Mouse (Mus musculus) megakaryocyte, embryonic 14.5 days (primary cell): ENCODE results near the gene Vtn. TPM values are rescaled to one million over a fixed set of nuclear protein-coding genes. Genes with fewer than 3 reads are reported as not detected.
A peak's percentile ranks its signal among the peaks of the same experiment; 100 is the strongest.

Experiments used
- H3K27me3 ChIP-seq: replicated peaks from 2 replicates; pipeline ENCODE3; 2012; ENCODE audit warnings: inconsistent platforms
- H3K36me3 ChIP-seq: replicated peaks from 2 replicates; pipeline ENCODE3; 2012; ENCODE audit warnings: low read length, inconsistent platforms, mixed read lengths
- H3K4me1 ChIP-seq: 2 replicates; pipeline ENCODE4 v1.6.1; 2012; ENCODE audit warnings: inconsistent platforms
- H3K4me3 ChIP-seq: replicated peaks from 2 replicates; pipeline ENCODE3; 2012; ENCODE audit warnings: moderate library complexity, mild to moderate bottlenecking, inconsistent platforms
- H3K9me3 ChIP-seq: 2 replicates; pipeline ENCODE4 v1.6.1; 2012; ENCODE audit warnings: inconsistent platforms
- FLI1 ChIP-seq: IDR thresholded peaks from 2 replicates; pipeline ENCODE4 v1.6.1; 2012; ENCODE audit warnings: low read length, inconsistent platforms, mixed read lengths
- GATA1 ChIP-seq: IDR thresholded peaks from 3 replicates; pipeline ENCODE4 v1.6.1; 2012; ENCODE audit warnings: mixed read lengths, low read length, inconsistent platforms, borderline replicate concordance
- polyA plus RNA-seq: library from polyadenylated mRNA; stranded (reverse); fragments of >175 nt; gene quantifications from 2 replicates; pipeline ENCODE4 v1.2.3, GENCODE M21; 2012; ENCODE audit warnings: low replicate concordance; ENCODE audit not compliant: insufficient read depth

Gene Vtn
- not detected in 2 replicates for polyA plus RNA-seq

DNA sequence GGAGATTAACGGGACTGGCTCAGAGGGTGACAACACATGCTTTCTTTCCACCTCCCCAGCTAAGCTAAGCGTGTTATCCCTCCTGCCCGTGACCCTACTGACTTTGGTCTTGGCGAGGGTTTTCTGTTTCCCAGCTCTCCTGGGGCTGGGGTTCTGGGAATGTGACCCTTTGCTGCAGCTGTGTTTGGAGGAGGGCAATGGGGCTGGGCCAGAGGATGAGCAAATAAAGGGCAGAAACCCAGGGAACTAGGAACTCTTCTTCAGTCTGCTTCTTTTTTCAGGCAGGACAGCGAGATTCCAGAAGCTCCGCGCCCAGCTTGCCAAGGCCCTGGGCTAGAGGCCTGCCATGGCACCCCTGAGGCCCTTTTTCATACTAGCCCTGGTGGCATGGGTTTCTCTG, at the start of gene Vtn:
Vtn (plus strand) TSS at position 88 of the 400 bp plus-strand sequence.
- Histone ChIP-seq H3K9me3 (0 out of 2 replicates have a peak, but pooled peaks cover 7% of the 10 kb centered on the region), H3K36me3 (no peaks in the 10 kb centered on the region), H3K27me3 (peaks cover 87% of the 10 kb centered on the region), H3K4me3 (peak within 1 kb of the TSS; percentile 90), H3K4me1 (peaks cover 25% of the 10 kb centered on the region)
- no peak for TF ChIP-seq GATA1

DNA sequence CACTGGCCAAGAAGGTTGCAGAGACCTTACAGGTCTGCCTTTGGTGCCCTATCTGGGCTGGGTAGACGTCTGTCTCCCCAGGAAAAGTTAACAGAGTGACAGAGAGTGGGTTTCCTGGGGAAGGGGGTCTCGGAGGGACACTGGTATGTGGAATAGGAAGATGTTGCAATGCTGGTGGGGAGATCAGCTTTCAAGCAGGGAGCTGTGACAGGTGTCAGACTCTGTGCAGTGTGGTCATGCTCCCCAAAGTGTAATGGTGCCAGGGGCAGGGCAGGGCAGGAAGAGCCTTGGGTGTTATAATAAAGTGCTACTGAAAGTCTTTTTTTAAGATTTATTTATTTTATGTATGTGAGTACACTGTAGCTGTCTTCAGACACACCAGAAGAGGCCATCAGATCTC, 48.6 kb upstream of the Vtn start:
- TF ChIP-seq GATA1: no peak
- TF ChIP-seq FLI1: no peak
- no peaks in the 10 kb centered on the region for H3K36me3 ChIP-seq
- H3K4me3 ChIP-seq: no peak overlapping the region
- no peaks in the 10 kb centered on the region for H3K9me3 ChIP-seq
- peaks cover 22% of the 10 kb centered on the region for H3K4me1 ChIP-seq
- H3K27me3 ChIP-seq: peaks cover 33% of the 10 kb centered on the region

DNA sequence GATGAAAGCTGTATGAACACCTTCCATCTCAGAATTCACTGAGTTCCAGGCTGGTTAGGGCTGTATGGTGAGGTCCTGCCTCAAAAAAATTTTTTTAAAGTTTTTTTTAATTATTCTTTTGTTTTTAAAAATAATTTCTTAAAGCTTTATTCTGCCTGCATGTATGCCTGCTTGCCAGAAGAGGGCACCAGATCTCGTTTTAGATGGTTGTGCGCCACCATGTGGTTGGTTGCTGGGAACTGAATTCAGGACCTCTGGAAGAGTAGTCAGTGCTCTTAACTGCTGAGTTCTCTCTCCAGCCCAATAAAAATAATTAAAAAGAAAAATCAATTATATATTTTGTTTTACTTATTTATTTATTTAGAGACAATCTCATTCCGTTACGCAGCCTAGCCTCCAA, 45.2 kb upstream of the Vtn start:
- TF ChIP-seq FLI1 (no peak), GATA1 (no peak)
- Histone ChIP-seq H3K27me3 (peaks cover 39% of the 10 kb centered on the region), H3K4me3 (no peak overlapping the region)

DNA sequence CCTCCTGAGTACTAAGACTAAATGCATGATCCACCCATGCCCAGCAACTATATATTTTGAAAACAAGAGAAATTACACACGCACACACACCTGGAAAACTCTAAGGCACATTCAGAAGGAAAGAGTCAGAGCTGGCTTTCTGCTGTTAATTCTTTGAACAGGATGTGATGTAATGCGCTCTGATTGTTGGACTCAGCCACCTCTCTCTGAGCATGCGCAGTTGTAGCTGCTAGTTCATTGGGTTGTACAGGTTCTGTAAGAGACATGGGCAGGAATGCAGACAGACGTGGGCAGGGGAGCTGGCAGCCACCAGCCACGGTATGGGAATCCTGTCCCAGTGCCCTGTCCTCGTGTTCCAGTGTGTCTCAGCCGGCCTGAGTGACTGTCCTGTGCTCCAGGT, 44.6 kb upstream of the Vtn start:
- H3K9me3 ChIP-seq: no peaks in the 10 kb centered on the region
- H3K27me3 ChIP-seq: peaks cover 41% of the 10 kb centered on the region
- H3K4me1 ChIP-seq: peaks cover 16% of the 10 kb centered on the region
- peak overlapping the region; percentile 5 for H3K4me3 ChIP-seq
- TF ChIP-seq FLI1 (no peak), GATA1 (no peak)
- no peaks in the 10 kb centered on the region for H3K36me3 ChIP-seq

More for the DNA sequence above, 45.2 kb upstream of the Vtn start:
- H3K9me3 ChIP-seq: no peaks in the 10 kb centered on the region
- no peaks in the 10 kb centered on the region for H3K36me3 ChIP-seq
- H3K4me1 ChIP-seq: peaks cover 16% of the 10 kb centered on the region

DNA sequence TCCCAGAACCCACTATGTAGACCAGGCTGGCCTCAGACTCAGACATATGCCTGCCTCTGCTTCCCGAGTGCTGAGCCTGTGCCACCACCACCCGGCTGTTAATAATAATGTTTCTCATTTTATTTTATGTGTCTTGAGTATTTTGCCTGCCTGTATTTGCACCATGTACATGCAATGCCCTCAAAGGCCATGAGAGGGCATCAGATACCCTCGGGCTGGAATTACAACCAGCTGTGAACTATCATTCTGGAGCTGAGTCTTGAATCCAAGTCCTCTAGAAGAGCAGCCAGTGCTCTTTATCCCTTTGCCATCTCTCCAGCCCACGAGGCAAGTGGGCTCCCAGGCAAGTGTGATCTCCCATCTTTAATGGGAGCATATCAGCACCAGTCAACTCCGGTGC, 43.6 kb upstream of the Vtn start:
- Histone ChIP-seq H3K27me3 (peaks cover 35% of the 10 kb centered on the region), H3K9me3 (no peaks in the 10 kb centered on the region), H3K36me3 (no peaks in the 10 kb centered on the region), H3K4me1 (peaks cover 13% of the 10 kb centered on the region), H3K4me3 (no peak overlapping the region)
- TF ChIP-seq GATA1: no peak
- no peak for TF ChIP-seq FLI1

DNA sequence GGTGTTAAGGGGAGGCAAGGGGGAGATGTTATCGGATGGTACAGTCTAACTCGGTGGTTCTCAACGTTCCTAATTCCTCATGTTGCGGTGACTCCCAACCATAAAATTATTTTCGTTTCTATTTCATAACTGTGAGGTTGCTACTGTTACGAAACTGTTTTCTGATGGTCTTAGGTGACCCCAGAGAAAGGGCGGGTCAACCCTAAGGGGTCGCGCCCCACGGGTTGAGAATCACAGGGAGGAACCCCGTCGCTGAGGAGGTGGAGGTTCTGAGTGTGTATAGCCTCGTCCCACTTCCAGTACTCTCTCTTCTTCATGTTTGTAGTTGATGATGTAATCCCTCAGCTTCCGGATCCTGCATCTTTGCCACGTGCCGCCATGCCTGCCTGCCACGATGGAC, 40.2 kb upstream of the Vtn start:
- TF ChIP-seq GATA1: no peak

DNA sequence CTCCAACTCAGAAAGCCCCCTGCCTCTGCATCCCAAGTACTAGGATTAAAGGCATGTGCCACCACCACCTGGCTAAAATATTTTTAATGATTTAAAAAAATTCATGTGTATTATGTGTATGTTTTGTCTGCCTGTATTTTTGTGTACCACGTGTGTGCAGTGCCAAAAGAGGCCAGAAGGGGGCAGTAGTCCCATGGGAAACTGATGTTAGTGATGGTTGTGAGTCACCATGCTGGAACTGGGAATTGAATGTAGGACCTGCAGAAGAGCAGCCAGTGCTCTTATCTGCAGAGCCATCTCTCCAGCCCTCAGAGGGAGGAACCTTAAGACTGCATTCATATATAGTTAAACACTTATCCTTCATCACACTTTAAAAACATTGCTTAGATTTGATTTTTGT, 37.0 kb upstream of the Vtn start:
- peaks cover 8% of the 10 kb centered on the region for H3K9me3 ChIP-seq
- no peak overlapping the region for H3K4me3 ChIP-seq
- H3K36me3 ChIP-seq: no peaks in the 10 kb centered on the region
- H3K4me1 ChIP-seq: peaks cover 37% of the 10 kb centered on the region
- TF ChIP-seq FLI1 (no peak), GATA1 (no peak)
- H3K27me3 ChIP-seq: peaks cover 35% of the 10 kb centered on the region

More for the DNA sequence above, 40.2 kb upstream of the Vtn start:
- Histone ChIP-seq H3K27me3 (peaks cover 24% of the 10 kb centered on the region), H3K4me3 (no peak overlapping the region), H3K9me3 (peaks cover 8% of the 10 kb centered on the region), H3K36me3 (no peaks in the 10 kb centered on the region), H3K4me1 (peaks cover 17% of the 10 kb centered on the region)

DNA sequence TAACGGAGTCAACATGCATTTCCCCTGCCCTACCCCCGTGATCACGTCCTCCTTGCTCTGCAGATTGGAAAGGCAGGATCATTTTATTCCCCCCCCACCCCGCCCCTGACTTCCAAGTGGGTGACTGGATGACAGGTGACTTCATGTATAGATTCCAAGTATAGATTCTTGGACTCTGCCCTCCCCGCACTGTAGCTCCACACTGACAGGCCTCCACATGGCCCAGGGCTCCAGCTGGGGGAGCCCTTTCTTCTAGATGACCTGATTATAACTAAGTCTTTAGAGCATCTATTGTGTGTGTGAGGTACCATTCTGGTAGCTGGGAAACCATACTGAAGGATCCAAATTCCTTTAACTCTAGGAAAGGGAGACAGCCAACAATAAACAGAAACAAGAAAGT, 36.2 kb upstream of the Vtn start:
- H3K36me3 ChIP-seq: no peaks in the 10 kb centered on the region
- no peak overlapping the region for H3K4me3 ChIP-seq
- peaks cover 8% of the 10 kb centered on the region for H3K9me3 ChIP-seq

DNA sequence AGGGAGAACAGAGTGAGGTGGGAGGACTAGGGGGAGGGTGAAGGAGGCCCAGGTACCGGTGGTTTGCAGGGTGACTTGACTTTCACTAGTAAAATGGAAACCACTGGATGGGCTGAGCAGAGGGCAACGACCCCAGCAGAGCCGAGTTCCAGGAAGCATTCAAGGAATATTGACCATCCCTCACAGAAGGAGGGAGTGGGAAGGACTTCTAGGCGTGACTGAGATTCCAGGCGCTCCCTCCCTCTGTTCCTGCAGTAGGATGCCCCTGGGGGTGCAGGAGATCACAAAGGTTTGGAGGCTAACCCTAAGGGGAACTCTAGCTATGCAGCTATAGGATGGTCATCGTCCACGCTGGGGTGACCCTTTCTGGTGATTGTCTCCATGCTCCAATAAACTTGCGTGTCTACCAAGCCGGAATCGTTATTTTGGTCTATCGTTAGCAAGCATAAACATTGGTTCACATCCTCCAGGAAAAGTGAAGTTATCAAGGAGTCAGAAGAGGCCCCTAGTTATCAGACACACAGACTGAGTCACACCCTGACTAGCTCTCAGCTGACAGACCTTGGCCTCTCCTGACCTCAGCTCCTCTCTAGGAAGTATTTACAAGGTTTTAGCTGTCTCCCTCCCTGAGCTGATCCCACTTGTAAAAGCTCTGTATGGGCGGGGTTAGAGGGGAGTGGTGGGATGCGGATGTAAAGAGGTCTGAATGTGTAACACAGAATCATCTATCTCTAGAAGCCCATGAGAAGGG, 35.4 kb upstream of the Vtn start:
- Histone ChIP-seq H3K27me3 (peaks cover 47% of the 10 kb centered on the region), H3K9me3 (peaks cover 8% of the 10 kb centered on the region), H3K36me3 (no peaks in the 10 kb centered on the region), H3K4me3 (no peak overlapping the region), H3K4me1 (peaks cover 47% of the 10 kb centered on the region)
- no peak for TF ChIP-seq FLI1
- TF ChIP-seq GATA1: no peak

More for the DNA sequence above, 36.2 kb upstream of the Vtn start:
- H3K4me1 ChIP-seq: peaks cover 40% of the 10 kb centered on the region
- no peak for TF ChIP-seq FLI1
- TF ChIP-seq GATA1: no peak
- H3K27me3 ChIP-seq: peaks cover 40% of the 10 kb centered on the region

DNA sequence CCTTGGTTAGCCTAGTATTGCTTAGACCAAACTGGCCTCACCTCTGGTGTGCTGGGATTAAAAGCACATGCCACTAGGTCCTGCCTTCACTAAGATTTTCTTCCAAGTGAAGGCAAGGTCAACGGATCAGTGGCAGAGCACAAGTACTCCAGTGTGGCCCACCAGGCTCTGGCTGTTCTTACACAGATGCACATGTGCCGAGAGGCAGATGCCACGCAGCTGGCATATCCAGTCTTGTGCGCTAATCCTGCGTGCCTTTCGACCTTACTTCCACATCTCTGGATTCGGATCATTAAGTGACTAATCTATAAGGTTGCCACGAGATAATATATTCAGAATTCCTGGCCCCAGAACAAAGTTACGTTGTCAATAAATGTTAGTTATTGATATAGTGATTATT, 33.8 kb upstream of the Vtn start:
- H3K9me3 ChIP-seq: peaks cover 8% of the 10 kb centered on the region
- TF ChIP-seq FLI1 (no peak), GATA1 (no peak)
- peaks cover 49% of the 10 kb centered on the region for H3K4me1 ChIP-seq
- peak overlapping the region; percentile 89 for H3K4me3 ChIP-seq
- H3K36me3 ChIP-seq: no peaks in the 10 kb centered on the region
- H3K27me3 ChIP-seq: peaks cover 57% of the 10 kb centered on the region
